Mouse (Mus musculus): ENCODE results near the gene Ankrd13a. TPM values are rescaled to one million over a fixed set of nuclear protein-coding genes. Genes with fewer than 3 reads are reported as not detected.
A peak's percentile ranks its signal among the peaks of the same experiment; 100 is the strongest.

Ankrd13a gene
- polyA plus RNA-seq, 2 experiments = 38.6 to 46.6 TPM

DNA sequence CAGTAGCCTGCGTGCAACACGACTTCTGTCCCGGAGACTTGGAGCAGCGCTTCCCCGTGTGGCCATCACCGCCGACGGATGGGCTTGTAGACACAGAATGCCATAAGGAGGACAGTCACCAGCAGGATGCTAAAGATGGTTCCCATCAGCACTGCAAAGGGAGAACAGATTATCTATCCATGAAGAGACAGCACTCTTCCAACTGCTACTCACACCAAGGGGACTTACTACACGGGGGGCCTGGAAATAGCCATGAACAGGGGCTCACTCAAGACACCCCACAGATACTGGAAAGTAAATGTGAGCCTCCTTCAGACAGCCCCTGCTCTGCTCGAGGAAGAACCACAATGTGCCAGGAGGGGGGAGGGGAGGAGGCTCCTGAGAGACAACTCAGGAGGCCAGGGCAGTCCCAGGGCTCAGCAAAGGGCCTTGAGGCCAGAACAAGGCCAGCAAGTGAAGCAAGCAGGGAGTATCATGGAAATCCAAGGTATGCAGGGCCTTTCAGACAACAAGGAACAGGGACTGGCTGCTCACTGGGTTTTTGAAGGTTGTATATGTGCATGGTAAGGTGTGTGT is 34.8 kb downstream of the Ankrd13a start:
- H3K9me3 ChIP-seq (ENCODE audit: control insufficient read depth, low read length) = no peaks in the 10 kb centered on the region
- no peak overlapping the region for H3K9ac ChIP-seq (replicated peaks)
- no peak overlapping the region for H3K27ac ChIP-seq
- TF ChIP-seq CTCF (IDR thresholded peaks at IDR 0.05; ENCODE audit: low read depth) (no peak), EP300 (IDR thresholded peaks at IDR 0.05; ENCODE audit: low read depth) (no peak)
- DNase-seq (ENCODE audit: low read depth in 3 of 3, low spot score in 3 of 3) (no peak), ATAC-seq (ENCODE audit: insufficient read depth) (no peak)
- no peak overlapping the region for H3K4me3 ChIP-seq (ENCODE audit: insufficient read depth in 1 of 2, low read depth in 2 of 2, low read length in 2 of 2)
- H3K4me2 ChIP-seq (ENCODE audit: low read depth) = no peak overlapping the region
- WGBS (ENCODE audit: insufficient replicate concordance) = 75% methylated on average over 10 of the region's 10 CpGs
- peaks cover 29 to 48% of the 10 kb centered on the region in 2 experiments for H3K4me1 ChIP-seq (replicated peaks; ENCODE audit: control insufficient read depth in 2 of 2, insufficient read depth in 2 of 2, low read length in 1 of 2)
- no peaks in the 10 kb centered on the region for H3K27me3 ChIP-seq (ENCODE audit: control insufficient read depth, insufficient read depth, low read length)
- peaks cover 4% of the 10 kb centered on the region for H3K36me3 ChIP-seq (replicated peaks; ENCODE audit: control insufficient read depth, insufficient read depth, low read depth)

DNA sequence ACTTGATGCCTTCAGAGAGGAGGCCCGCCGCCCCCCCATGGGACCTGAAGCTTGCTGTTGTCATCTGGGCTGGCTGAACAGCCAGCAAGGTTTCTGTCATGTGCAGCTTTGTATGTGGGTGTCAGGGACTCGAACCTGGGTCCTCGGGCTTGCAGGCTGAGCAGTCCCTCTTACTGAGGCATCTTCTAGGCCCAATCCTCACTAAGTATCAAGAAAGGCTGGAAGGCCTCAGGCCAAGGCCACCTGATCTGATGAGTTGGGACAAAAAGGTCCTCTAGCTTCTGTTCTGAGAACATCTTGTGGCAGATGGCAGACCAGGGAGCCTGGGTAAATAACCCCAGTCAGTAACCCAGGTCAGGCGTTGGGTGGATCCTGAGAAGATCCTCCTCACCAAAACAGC is 35.3 kb downstream of the Ankrd13a start:
- no peak overlapping the region for H3K4me3 ChIP-seq (ENCODE audit: insufficient read depth in 1 of 2, low read depth in 2 of 2, low read length in 2 of 2)
- no peak for ATAC-seq (ENCODE audit: insufficient read depth)
- peaks cover 29 to 48% of the 10 kb centered on the region in 2 experiments for H3K4me1 ChIP-seq (replicated peaks; ENCODE audit: control insufficient read depth in 2 of 2, insufficient read depth in 2 of 2, low read length in 1 of 2)
- 47% methylated on average over 5 of the region's 5 CpGs for WGBS (ENCODE audit: insufficient replicate concordance)
- no peaks in the 10 kb centered on the region for H3K27me3 ChIP-seq (ENCODE audit: control insufficient read depth, insufficient read depth, low read length)
- no peak for TF ChIP-seq EP300 (IDR thresholded peaks at IDR 0.05; ENCODE audit: low read depth)
- TF ChIP-seq CTCF (IDR thresholded peaks at IDR 0.05; ENCODE audit: low read depth) = no peak
- no peak overlapping the region for H3K27ac ChIP-seq
- no peak overlapping the region for H3K9ac ChIP-seq (replicated peaks)
- no peak for DNase-seq (ENCODE audit: low read depth in 3 of 3, low spot score in 3 of 3)
- no peak overlapping the region for H3K4me2 ChIP-seq (ENCODE audit: low read depth)
- peaks cover 4% of the 10 kb centered on the region for H3K36me3 ChIP-seq (replicated peaks; ENCODE audit: control insufficient read depth, insufficient read depth, low read depth)
- H3K9me3 ChIP-seq (ENCODE audit: control insufficient read depth, low read length) = no peaks in the 10 kb centered on the region

DNA sequence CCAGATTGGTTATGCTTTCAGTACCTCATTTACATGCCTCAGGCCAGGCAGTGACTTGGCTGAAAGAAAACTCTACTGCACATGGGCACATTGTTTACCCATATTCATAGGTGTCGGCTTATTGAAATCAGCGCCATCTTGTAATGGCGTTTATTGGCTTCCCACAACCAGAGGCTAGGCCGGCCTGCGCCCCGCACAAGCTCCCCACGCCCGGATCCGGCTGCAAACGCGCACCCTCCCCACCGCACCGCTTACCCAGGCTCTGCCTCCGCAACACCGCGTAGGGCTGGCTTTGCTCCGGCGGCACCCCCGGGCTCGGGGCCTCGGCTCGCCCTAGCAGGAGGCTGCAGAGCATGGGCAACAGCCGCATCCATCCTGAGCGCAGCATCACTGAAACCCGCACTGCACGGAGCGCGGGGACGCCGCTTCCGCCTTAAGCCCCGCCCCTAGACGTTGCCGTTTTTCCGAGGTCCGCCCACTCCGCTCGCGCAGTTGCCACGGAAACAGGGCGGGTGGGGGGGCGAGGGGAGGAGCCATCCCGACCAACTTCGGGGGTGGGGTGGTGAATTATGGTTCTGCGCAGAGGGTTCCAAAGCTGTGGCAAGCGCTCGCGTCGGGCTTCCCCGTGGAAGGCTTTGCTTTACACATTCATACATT is 39.2 kb downstream of the Ankrd13a start:
- TF ChIP-seq CTCF (IDR thresholded peaks at IDR 0.05; ENCODE audit: low read depth) (no peak), EP300 (IDR thresholded peaks at IDR 0.05; ENCODE audit: low read depth) (no peak)
- H3K27me3 ChIP-seq (ENCODE audit: control insufficient read depth, insufficient read depth, low read length) = no peaks in the 10 kb centered on the region
- DNase-seq (ENCODE audit: low read depth in 3 of 3, low spot score in 3 of 3) (peak in 2 of 3 experiments; percentile 55 to 58), ATAC-seq (ENCODE audit: insufficient read depth) (peak; percentile 86)
- H3K4me1 ChIP-seq (replicated peaks; ENCODE audit: control insufficient read depth in 2 of 2, insufficient read depth in 2 of 2, low read length in 1 of 2) = peaks cover 8 to 22% of the 10 kb centered on the region in 2 experiments
- H3K9me3 ChIP-seq (ENCODE audit: control insufficient read depth, low read length) = no peaks in the 10 kb centered on the region
- peak overlapping the region; percentile 81 for H3K4me2 ChIP-seq (ENCODE audit: low read depth)
- WGBS (ENCODE audit: insufficient replicate concordance) = under 1% methylated on average over 50 of the region's 50 CpGs
- H3K36me3 ChIP-seq (replicated peaks; ENCODE audit: control insufficient read depth, insufficient read depth, low read depth) = no peaks in the 10 kb centered on the region
- H3K9ac ChIP-seq (replicated peaks) = peak overlapping the region; percentile 77
- H3K27ac ChIP-seq = peak overlapping the region; percentile 44; the same call in 1 of the 2 replicates
- peak overlapping the region; percentile 80 to 94 for H3K4me3 ChIP-seq (ENCODE audit: insufficient read depth in 1 of 2, low read depth in 2 of 2, low read length in 2 of 2)

DNA sequence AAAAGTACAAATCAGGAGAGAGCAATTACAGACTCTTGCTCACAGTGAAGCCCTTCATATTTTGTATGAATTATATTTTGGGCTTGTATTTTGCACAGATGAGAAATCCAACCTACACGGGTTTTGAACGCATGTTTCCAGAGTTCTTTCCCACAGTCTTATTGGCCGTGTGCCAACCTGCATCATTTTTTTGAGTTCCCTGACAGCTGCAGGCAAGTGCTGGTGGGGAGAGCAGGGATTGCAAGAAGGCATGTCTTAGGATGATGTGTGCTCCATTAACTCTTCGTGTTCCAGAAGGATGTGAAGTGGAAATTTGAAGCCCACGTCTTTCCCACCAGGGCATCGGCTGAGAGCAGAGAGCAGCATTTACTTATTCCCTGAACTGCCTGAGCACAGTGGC is 42.1 kb downstream of the Ankrd13a start:
- Histone ChIP-seq H3K36me3 (replicated peaks; ENCODE audit: control insufficient read depth, insufficient read depth, low read depth) (no peaks in the 10 kb centered on the region), H3K4me1 (replicated peaks; ENCODE audit: control insufficient read depth in 2 of 2, insufficient read depth in 2 of 2, low read length in 1 of 2) (peaks cover 4 to 12% of the 10 kb centered on the region in 2 experiments; a peak in 3 of 4 replicates), H3K9ac (replicated peaks) (no peak overlapping the region), H3K4me3 (ENCODE audit: insufficient read depth in 1 of 2, low read depth in 2 of 2, low read length in 2 of 2) (no peak overlapping the region), H3K9me3 (ENCODE audit: control insufficient read depth, low read length) (no peaks in the 10 kb centered on the region), H3K27me3 (ENCODE audit: control insufficient read depth, insufficient read depth, low read length) (no peaks in the 10 kb centered on the region), H3K27ac (no peak overlapping the region), H3K4me2 (ENCODE audit: low read depth) (no peak overlapping the region)
- TF ChIP-seq CTCF (IDR thresholded peaks at IDR 0.05; ENCODE audit: low read depth) (no peak), EP300 (IDR thresholded peaks at IDR 0.05; ENCODE audit: low read depth) (no peak)
- ATAC-seq (ENCODE audit: insufficient read depth) (no peak), DNase-seq (ENCODE audit: low read depth in 3 of 3, low spot score in 3 of 3) (no peak)
- 58% methylated on average over 6 of the region's 6 CpGs for WGBS (ENCODE audit: insufficient replicate concordance)

DNA sequence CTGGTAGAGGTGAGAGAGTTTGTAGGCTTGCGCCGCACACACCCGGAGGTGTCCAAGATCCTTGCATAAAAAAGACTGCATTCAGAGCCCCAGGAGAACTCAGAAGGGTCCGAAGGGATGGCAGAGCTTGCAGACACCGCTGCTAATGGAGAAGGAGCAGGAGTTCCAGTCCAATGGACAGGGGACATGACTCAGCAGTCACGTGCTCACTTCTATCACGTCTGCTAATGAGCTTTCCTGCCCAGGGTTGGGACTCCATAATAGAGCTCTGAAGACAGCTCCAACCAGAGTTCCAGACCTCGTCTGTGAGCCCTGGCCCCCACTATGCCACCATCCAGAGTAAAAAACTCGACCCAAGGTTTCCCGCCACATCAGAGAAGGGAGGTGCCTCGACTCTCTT is 43.6 kb downstream of the Ankrd13a start:
- 54% methylated on average over 11 of the region's 11 CpGs for WGBS (ENCODE audit: insufficient replicate concordance)
- H3K4me1 ChIP-seq (replicated peaks; ENCODE audit: control insufficient read depth in 2 of 2, insufficient read depth in 2 of 2, low read length in 1 of 2) = peaks cover 0 to 2% of the 10 kb centered on the region in 2 experiments; a peak in 2 of 4 replicates
- H3K9ac ChIP-seq (replicated peaks) = no peak overlapping the region
- ATAC-seq (ENCODE audit: insufficient read depth) = no peak
- H3K9me3 ChIP-seq (ENCODE audit: control insufficient read depth, low read length) = no peaks in the 10 kb centered on the region
- TF ChIP-seq CTCF (IDR thresholded peaks at IDR 0.05; ENCODE audit: low read depth) = no peak
- no peak for TF ChIP-seq EP300 (IDR thresholded peaks at IDR 0.05; ENCODE audit: low read depth)
- H3K36me3 ChIP-seq (replicated peaks; ENCODE audit: control insufficient read depth, insufficient read depth, low read depth) = no peaks in the 10 kb centered on the region
- no peak overlapping the region for H3K27ac ChIP-seq
- H3K27me3 ChIP-seq (ENCODE audit: control insufficient read depth, insufficient read depth, low read length) = no peaks in the 10 kb centered on the region; the same call in 1 of the 2 replicates
- no peak overlapping the region for H3K4me3 ChIP-seq (ENCODE audit: insufficient read depth in 1 of 2, low read depth in 2 of 2, low read length in 2 of 2)
- DNase-seq (ENCODE audit: low read depth in 3 of 3, low spot score in 3 of 3) = no peak
- H3K4me2 ChIP-seq (ENCODE audit: low read depth) = no peak overlapping the region
